Mouse (Mus musculus) telencephalon, adult 2 months (tissue): ENCODE measurements around the gene Ptprm.

Experiments used
- DNase-seq: peaks from one replicate; pipeline ENCODE4 v3.0.0-alpha.2; 2011; ENCODE audit warnings: low read depth, low spot score

The Ptprm gene

GRCm38 (mm10) chr17:67281640-67282170, 72.6 kb downstream of the Ptprm start:
- no peak for DNase-seq

GRCm38 (mm10) chr17:67277124-67277910, 76.9 kb downstream of the Ptprm start:
- no peak for DNase-seq

- no peak for DNase-seq
These were observed 79.6 kb downstream of the Ptprm start for GRCm38 (mm10) chr17:67274531-67275094.

GRCm38 (mm10) chr17:67272928-67273327, 81.3 kb downstream of the Ptprm start:
- DNase-seq = no peak

- no peak for DNase-seq
These were observed 85.7 kb downstream of the Ptprm start for GRCm38 (mm10) chr17:67268475-67269080.

GRCm38 (mm10) chr17:67266270-67266669, 88.0 kb downstream of the Ptprm start:
- no peak for DNase-seq

GRCm38 (mm10) chr17:67265520-67265919, 88.7 kb downstream of the Ptprm start:
- no peak for DNase-seq

GRCm38 (mm10) chr17:67264716-67265115, 89.5 kb downstream of the Ptprm start:
- no peak for DNase-seq

GRCm38 (mm10) chr17:67263024-67263423, 91.2 kb downstream of the Ptprm start:
- DNase-seq = no peak

- no peak for DNase-seq
These were observed 94.2 kb downstream of the Ptprm start for GRCm38 (mm10) chr17:67260016-67260415.

- no peak for DNase-seq
These were observed 96.5 kb downstream of the Ptprm start for GRCm38 (mm10) chr17:67257780-67258179.

GRCm38 (mm10) chr17:67256171-67256570, 98.1 kb downstream of the Ptprm start:
- DNase-seq = no peak

GRCm38 (mm10) chr17:67253445-67253844, 100.8 kb downstream of the Ptprm start:
- DNase-seq = no peak

- no peak for DNase-seq
These were observed 101.3 kb downstream of the Ptprm start for GRCm38 (mm10) chr17:67252992-67253391.

GRCm38 (mm10) chr17:67245273-67245875, 108.9 kb downstream of the Ptprm start:
- no peak for DNase-seq

- DNase-seq = no peak
These were observed 111.3 kb downstream of the Ptprm start for GRCm38 (mm10) chr17:67242774-67243495.

GRCm38 (mm10) chr17:67241951-67242773, 112.1 kb downstream of the Ptprm start:
- DNase-seq = no peak

- DNase-seq = no peak
These were observed 115.4 kb downstream of the Ptprm start for GRCm38 (mm10) chr17:67238866-67239265.

GRCm38 (mm10) chr17:67237407-67237806, 116.8 kb downstream of the Ptprm start:
- DNase-seq = no peak

- DNase-seq = no peak
These were observed 121.2 kb downstream of the Ptprm start for GRCm38 (mm10) chr17:67233063-67233462.

GRCm38 (mm10) chr17:67226991-67227390, 127.3 kb downstream of the Ptprm start:
- no peak for DNase-seq
